Mouse (Mus musculus) olfactory bulb, adult 2 months (tissue): ENCODE measurements around the gene Dcaf7.

ENCODE experiments used
- CTCF ChIP-seq: fragments of 200-500 bp; IDR thresholded peaks from 2 replicates; pipeline ENCODE4 v1.5.1; 2012; ENCODE audit warnings: low read depth, mild to moderate bottlenecking, low read length, moderate library complexity; ENCODE audit not compliant: insufficient read depth
- POLR2A ChIP-seq: fragments of 200-500 bp; IDR thresholded peaks from 2 replicates; pipeline ENCODE4 v1.6.1; 2012; ENCODE audit warnings: mild to moderate bottlenecking, low read depth, low read length, moderate library complexity; ENCODE audit not compliant: insufficient read depth

DNA sequence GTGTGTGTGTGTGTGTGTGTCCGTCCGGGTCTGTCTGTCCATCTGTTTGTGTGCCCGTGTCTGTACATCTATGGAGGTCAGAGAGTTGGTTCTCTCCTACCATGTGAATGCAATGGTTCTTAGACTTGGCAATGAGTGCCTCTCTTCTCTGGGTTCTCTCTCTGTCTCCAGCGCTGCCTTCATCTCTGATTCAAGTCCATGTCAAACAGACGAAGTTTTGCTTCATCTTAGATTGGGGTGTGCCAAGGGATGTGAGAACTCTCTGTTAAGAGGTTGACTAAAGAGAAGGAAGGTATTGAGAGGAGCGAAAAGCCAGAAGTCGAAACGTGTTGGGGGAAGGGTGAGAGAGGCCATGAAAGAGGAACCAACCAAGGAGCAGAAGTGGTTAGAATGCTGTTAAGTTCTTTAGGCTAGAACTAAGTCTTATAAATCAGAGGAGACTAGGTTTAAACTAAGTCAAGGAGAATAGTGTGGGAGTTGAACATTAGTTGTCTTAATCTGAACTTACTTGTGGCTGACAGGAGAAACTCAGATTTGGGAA, 69.4 kb downstream of the Dcaf7 start:
- TF ChIP-seq POLR2A (no peak), CTCF (no peak)
